Mouse (Mus musculus) c-Kit-positive CD71-negative TER-119-negative erythroid progenitor cells, embryonic 14.5 days (primary cell): ENCODE data around the gene Amd2.

Experiments
- DNase-seq: peaks from one replicate; pipeline ENCODE4 v3.0.0-alpha.2; 2013; ENCODE audit warnings: low read depth

Gene Amd2

DNA sequence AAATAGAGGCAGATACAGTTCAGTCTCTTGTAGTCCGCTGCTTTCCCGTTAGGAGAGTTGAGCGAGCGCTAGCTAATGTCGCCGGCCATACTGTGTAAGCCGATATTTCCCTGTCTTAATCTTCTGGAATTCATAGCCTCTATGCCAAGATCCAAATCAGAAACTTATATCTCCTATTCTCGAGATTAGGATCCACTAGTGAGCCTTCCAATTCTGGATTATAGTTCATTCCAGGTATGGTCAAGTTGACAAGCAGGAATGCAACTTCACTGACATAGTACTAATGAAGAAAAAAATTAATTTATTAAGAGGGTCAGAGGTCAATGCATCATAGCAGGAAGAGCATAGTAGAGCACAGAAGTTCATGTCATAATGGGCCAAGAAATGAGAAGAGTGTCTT lies at the start of gene Amd2:
Gene Amd2 (minus strand): TSS at position 101 of the 400 bp plus-strand sequence.
- no peak for DNase-seq

DNA sequence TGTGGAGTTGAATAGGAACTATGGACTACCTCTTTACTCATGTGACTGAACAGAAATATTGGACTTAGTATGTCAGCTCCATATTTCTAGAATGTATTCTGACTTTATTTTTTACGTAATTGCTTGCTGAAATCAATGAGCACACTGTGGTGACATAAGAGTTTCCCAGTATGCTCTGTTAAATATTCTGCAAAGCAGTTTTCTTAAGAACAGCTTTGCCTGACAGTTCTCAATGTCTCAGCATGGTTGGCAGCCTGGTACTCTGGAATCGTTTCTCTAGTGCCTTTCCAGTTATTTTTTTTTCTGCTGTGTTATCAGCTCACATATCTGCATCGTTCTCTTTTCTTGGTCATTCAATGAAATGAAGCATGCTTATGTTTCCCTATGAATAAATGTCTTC lies 49.6 kb upstream of the Amd2 start:
- DNase-seq, result no peak

DNA sequence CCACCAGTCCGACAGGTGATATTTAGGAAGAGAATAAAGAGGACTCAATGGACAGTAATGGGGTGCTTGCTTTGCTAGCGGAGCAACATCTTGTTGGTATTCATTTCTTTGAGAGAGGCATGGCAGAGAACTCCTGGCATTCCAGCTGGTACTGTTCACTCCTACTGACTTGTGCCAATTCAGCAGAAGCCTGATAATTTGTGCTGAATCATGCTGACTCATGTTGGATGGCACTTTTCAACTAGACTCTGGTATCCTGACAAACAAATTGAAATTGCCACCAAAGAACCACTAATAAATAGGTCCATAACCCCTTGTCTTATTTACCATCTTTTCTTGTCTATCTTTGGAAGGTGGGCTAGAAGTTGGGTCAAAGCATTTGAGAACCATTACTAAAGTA lies 25.9 kb upstream of the Amd2 start:
- DNase-seq, result no peak

GRCm38 (mm10) chr10:35714266-35714665 lies 2.6 kb upstream of the Amd2 start:
- DNase-seq, result no peak
